Mouse (Mus musculus) myocyte (in vitro differentiated cells): ENCODE measurements around the gene Ccs.

ENCODE experiments used
- CEBPB ChIP-seq: IDR thresholded peaks from 2 replicates; pipeline ENCODE4 v1.6.1; 2011; ENCODE audit warnings: mild to moderate bottlenecking, moderate library complexity; ENCODE audit not compliant: poor library complexity, insufficient read depth, severe bottlenecking
- MAX ChIP-seq: IDR thresholded peaks from one replicate; pipeline ENCODE4 v1.6.1; 2011; ENCODE audit warnings: low read depth, mild to moderate bottlenecking, control low read depth
- MYOG ChIP-seq, 3 experiments: IDR thresholded peaks; one replicate each; pipeline ENCODE4 v1.6.1; 2011; ENCODE audit warnings: control low read depth in 2 of 3, low read depth in 2 of 3, mild to moderate bottlenecking in 2 of 3; ENCODE audit not compliant: insufficient read length in 2 of 3, control insufficient read depth in 1 of 3, insufficient read depth in 1 of 3
- POLR2A ChIP-seq: IDR thresholded peaks from one replicate; pipeline ENCODE4 v1.6.1; 2011; ENCODE audit warnings: low read depth, mild to moderate bottlenecking, control low read depth, moderate library complexity; ENCODE audit not compliant: insufficient read length
- POLR2AphosphoS2 ChIP-seq: IDR thresholded peaks from one replicate; pipeline ENCODE4 v1.6.1; 2011; ENCODE audit warnings: low read depth, control low read depth; ENCODE audit not compliant: insufficient read length
- REST ChIP-seq: IDR thresholded peaks from one replicate; pipeline ENCODE4 v1.6.1; 2011; ENCODE audit warnings: mild to moderate bottlenecking, control low read depth, moderate library complexity; ENCODE audit not compliant: insufficient read depth, insufficient read length

- no peak for TF ChIP-seq POLR2A
- TF ChIP-seq CEBPB, result no peak
- no peak for TF ChIP-seq REST
- TF ChIP-seq MAX, result no peak
- TF ChIP-seq MYOG (IDR thresholded peaks at IDR 0.05; ENCODE audit: control insufficient read depth in 1 of 3, insufficient read depth in 1 of 3, insufficient read length in 2 of 3, low read depth in 2 of 3), result no peak
- no peak for TF ChIP-seq POLR2AphosphoS2
Measured at GRCm38 (mm10) chr19:4833977-4834376, 5.2 kb downstream of the Ccs start.
